Mouse (Mus musculus) v-Abl transformed pro-B cells (cell line): ENCODE results near the gene Flot2.
"Not testable (repeated sequence)": the region's sequence is repeated elsewhere in the genome, so short reads cannot be mapped to it uniquely, and the experiment has no call there.

Experiments used
- in situ Hi-C, 2 experiments: fragments of 400-800 bp; cut with MboI; formaldehyde crosslinking; loops; one replicate each; pipeline ENCODE4 v1.15.1; 2025; ENCODE audit not compliant: unreplicated experiment in 2 of 2

Gene Flot2

DNA sequence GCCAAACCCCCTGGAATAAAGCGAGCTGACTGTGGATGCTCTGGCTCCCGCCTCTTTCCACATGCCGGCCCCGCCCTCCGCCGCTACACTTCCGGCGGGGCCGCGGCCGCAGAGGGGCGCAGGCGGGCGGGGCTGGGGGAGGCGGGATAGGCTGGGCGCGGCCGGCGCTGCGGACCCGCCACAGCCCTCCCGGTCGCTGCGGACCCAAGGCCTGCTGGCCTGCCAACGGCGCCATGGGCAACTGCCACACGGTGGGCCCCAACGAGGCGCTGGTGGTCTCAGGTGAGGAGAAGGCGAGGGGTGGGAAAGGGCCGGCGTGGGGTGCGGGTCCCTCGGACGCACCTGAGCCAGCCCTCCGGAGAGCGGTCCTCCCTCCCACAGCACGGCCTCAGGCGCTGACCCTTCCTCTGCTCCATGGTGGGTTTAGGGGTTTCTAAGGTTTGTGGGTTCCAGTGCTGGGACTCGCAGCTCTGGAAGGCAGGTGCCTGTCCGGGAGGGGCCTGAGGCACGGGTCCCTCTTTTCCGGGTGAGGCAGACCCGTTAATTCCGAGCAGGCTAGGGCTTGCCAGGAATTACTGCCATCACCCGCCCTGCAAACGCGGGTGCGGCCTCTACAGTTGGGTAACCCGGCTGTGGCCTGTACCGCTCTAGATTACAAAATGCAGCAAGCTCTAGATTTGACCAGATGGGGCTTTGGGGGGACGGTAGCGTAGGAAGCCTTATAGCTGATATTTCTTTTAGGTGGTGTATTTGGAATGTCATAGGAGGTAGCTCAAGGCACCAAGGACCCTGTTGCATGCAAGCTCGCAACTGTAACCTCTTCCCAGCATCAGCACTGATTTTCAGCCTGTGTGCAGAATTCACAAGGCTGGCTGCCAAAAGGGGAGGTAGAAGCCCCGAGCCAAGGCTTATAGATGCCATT lies at the start of gene Flot2:
Gene Flot2, plus strand, starts transcription at position 101 of the 922 bp plus-strand sequence.
- in situ Hi-C loops = no loop called here

DNA sequence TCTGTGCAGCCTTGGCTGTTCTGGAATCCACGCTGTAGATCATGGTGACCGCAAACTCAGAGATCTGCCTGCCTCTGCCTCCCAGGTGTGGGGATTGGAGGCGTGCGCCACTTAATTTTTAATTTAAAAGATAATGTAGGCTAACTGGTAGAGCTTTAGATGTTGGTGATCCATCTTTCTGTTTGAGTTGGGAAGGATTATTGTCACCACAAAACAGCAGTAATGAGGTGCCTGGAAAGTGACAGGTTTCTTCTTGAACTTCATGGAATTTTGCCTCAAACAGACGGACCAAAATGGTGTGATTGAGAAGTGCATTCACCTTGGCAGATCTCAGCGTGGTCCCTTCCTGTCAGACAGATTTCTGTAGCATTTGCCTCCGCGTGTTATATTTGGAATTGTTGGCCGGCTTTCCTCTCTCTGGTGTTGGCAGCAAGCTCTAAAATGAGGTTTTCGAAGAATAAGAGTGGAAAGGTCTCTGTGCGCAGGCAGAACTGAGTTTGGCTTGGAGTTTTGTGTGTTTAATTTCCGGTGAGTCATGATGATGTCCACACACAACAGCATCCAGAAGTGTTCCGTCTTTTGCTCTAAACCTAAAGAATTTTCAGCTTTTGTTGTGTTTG lies 48.5 kb upstream of the Flot2 start:
- in situ Hi-C loops = loop anchor here in 1 of 2 experiments (5.0 kb wide), 1 partner anchor 33 kb away; no protein-coding TSS in a partner anchor

DNA sequence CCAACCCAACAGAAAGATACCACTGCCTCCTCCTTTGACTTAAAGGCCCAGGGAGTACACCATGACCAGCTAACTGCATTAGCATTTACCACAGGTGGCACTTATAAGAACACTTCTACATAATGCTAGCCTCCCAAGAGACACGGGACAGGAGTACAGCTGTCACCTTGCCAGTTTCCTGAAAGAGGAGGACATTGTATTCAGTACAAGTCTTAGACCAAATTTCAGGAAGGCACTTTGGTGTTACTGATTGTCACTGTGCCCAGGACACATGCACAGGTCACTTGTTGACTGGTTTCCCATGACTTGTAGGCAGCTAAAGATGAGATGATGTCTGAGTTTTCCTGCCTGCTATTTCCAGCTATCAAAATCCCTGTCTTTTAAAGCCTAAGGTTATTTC lies 42.2 kb upstream of the Flot2 start:
- in situ Hi-C loops = no loop called here

DNA sequence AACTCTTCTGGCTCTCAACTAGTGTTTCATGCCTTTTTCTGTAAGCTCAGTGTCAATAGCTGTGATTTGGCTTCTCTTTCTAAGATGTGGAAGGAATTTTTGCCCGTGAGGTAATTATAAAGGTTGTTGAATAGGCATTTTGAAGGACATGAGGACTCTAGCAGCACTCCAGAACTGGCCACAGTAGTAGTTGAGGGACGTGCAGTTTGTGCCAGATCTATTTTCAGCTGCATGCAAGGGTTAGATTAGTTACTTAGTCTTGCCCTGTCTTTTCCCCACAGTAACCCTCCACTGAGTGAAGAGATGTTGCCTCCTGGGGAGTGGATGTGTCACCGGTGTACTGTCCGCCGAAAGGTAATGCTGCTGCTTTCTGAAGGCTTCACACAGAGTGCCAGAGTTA lies 31.3 kb upstream of the Flot2 start:
- in situ Hi-C loops = no loop called here

DNA sequence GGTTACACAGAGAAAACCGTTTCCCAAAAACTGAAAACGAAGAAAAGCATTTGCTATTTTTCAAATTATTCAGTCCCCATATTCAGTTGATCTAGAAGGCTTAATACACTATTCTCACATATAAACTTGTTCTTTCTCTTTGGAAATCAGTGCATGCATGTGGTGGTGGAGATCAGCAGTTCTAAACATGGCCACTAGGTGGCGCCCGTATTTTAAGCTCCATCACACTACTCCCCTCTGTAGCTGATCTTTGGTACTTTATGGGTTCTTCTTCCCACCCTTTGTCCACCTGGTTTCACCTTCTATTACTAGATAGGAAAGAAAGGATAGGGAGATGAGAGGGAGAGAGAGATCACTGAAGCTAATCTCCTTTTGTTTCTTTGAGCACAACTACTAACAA lies 18.1 kb upstream of the Flot2 start:
- in situ Hi-C loops = loop anchor here in 1 of 2 experiments (5.0 kb wide), 1 partner anchor 32 kb away; no protein-coding TSS in a partner anchor

DNA sequence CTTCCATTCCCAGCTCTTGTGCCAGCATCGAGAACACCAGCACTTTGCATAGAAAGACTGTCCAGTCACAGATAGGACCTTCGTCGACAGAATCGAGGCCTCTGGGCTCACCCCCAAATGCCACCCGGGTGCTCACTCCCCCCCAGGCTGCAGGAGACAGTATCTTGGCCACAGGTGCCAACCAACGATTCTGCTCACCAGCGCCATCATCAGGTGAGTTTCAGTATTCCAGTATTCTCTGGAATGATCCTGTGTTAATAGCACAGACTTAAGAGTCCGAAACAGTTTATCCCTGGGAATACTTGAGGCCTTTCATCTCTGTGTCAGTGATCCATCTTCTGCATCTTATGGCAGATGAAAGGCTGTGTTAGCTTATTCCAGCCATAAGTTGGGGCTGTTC lies 14.1 kb upstream of the Flot2 start:
- in situ Hi-C loops = loop anchor here in 1 of 2 experiments (5.0 kb wide), 1 partner anchor 36 kb away; no protein-coding TSS in a partner anchor

DNA sequence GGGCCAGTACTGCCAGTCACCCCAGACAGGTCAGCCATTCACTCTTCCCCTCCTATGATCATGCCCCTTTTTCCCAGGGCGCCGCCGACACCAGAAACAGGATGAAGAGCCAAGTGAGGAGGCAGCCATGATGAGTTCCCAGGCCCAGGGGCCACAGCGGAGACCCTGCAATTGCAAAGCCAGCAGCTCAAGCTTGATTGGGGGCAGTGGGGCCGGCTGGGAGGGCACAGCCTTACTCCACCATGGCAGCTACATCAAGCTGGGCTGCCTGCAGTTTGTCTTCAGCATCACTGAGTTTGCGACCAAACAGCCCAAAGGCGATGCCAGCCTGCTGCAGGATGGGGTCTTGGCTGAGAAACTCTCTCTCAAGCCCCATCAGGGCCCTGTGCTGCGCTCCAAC lies 8.5 kb upstream of the Flot2 start:
- in situ Hi-C loops = loop anchor here in 1 of 2 experiments (5.0 kb wide), 1 partner anchor 47 kb away; the partner anchor contains the start of gene Phf12

DNA sequence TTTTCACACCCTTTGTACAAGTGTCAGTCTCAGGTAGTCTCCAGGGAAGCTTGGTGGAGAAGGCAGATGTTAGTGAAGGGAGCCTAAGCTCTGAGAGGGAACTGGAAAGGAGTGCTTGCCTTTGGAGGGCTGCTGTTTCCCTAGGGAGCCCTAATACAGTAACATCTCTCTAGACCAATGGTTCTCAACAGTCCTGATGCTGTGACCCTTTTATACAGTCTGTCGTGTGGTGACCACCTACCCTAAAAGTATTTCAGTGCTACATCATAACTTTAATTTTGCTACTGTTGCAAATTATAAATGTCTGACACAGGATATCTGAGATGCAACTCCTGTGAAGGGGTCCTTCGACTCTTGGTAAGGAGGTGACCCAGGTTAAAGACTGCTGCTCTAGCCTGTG lies 7.1 kb upstream of the Flot2 start:
- in situ Hi-C loops = no loop called here

DNA sequence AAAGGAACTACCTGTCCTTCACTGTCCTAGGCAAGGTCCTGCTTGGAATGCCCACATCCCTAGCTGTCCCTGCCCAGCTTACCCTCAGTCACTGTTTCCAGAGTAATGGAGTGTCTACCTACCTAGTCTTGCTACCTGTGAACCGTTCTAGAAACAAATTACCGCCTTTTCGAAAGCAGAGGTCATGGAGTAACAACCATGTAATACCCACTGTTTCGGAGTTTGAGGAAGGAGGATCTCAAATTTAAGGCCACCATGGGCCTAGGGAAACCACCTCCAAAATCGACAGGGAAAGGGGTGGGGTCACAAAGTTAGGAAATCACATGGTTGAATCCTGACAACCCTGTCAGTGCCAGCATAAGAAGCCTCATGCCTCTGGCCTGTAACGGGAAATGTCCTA lies 6.3 kb upstream of the Flot2 start:
- in situ Hi-C loops = no loop called here

DNA sequence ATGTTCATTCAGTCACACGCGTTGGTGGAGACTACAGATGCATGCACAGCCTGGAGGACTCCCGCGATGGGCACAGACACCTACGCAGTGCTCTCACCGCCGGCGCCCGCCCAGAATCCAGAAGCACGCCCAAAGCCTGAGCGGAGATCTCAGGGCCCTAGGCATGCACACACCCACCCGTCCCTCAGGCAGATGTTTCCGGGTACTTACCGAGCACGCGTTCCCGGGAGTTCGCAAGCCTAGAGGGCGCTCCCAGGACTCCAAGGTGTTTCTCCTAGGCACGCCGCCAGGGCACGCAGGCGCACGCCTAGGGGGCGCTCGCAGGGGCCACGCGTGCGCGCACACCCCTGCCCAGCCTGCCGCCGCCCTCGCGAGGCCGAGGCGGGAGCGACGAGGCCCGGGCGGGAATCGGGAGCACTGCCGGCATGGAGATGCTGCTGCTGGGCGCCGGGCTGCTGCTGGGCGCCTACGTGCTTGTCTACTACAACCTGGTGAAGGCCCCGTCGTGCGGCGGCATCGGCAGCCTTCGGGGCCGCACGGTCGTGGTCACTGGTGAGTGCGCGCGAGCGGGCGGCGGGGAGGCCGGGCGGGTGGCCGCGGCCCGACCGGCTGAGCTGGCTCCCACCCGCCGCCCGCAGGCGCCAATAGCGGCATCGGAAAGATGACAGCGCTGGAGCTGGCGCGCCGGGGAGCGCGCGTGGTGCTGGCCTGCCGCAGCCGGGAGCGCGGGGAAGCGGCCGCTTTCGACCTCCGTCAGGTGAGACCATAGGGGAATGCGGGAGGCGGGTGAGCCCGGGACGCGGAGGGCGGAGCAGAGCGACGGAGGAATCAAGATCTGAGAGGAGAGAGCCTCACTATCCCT lies 5.6 kb upstream of the Flot2 start, which contains the start of gene Dhrs13:
Gene Dhrs13, plus strand, starts transcription at position 334 of the 862 bp plus-strand sequence.
- in situ Hi-C loops = no loop called here

DNA sequence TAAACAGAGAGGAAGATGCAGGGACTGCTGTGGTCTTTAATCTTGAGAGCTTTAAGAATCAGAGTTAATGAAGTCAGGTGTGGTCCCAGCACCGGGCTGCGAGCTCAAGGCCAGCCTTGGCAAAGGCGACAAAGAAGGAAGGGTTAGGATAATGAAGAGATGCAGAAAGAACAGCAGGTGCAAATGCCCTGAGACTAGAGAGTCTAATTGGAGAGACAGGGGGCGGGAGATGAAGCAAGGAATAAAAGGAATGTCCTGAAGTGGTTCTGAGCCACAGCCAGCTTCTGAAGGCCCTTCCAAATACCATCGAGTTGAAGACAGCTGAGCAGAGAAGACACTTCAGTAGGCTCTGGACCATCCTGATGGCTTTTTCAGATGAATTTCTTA lies 4.9 kb upstream of the Flot2 start:
- in situ Hi-C loops = no loop called here

DNA sequence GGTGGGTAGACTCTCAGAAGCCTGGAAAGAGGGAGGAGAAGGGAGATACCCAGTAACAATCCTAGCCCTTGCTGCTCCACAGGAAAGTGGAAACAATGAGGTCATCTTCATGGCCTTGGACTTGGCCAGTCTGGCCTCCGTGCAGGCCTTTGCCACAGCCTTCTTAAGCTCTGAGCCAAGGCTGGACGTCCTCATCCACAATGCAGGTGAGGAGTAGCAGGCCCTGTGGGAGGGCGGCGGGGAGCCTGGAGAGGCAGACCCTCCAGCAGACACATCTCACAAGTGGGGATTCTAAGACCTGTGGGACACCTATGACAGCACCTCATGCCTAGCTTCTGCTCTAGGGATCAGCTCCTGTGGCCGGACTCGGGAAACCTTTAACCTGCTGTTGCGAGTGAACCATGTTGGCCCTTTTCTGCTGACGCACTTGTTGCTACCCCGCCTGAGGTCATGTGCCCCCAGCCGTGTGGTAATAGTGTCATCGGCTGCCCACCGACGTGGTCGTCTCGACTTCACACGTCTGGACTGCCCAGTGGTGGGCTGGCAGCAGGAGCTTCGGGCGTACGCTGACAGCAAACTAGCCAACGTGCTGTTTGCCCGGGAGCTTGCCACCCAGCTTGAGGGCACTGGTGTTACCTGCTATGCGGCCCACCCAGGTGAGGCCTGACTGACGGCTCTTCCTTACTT lies 3.7 kb upstream of the Flot2 start:
- in situ Hi-C loops = no loop called here

DNA sequence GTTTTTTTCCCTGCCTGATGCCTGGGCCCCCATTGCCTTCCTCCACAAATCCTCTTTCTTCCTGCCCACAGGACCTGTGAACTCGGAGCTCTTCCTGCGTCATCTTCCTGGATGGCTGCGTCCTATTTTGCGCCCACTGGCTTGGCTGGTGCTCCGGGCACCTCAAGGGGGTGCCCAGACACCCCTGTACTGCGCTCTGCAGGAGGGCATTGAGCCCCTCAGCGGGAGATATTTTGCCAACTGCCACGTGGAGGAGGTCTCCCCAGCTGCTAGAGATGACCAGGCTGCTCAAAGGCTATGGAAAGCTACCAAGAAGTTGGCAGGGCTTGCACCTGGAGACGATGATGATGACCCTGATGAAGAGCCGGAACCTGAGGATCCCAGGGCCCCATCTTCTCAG lies 940 bp upstream of the Flot2 start:
- in situ Hi-C loops = no loop called here

DNA sequence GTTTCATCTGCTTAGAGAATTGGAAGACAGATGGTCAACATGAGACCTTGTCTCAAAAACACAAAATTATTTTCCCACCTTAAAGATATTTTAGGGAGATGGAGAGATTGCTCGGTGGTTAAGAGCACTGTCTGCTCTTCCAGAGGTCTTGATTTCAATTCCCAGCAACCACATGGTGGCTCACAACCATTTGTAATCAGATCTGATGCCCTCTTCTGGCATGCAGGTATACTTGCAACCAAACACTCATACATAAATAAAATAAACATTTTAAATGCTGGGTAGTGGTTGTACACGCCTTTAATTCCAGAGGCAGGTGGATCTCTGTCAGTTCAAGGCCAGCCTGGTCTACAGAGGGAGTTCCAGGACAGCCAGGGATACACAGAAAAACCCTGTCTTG lies 3.1 kb downstream of the Flot2 start:
- in situ Hi-C loops = no loop called here

DNA sequence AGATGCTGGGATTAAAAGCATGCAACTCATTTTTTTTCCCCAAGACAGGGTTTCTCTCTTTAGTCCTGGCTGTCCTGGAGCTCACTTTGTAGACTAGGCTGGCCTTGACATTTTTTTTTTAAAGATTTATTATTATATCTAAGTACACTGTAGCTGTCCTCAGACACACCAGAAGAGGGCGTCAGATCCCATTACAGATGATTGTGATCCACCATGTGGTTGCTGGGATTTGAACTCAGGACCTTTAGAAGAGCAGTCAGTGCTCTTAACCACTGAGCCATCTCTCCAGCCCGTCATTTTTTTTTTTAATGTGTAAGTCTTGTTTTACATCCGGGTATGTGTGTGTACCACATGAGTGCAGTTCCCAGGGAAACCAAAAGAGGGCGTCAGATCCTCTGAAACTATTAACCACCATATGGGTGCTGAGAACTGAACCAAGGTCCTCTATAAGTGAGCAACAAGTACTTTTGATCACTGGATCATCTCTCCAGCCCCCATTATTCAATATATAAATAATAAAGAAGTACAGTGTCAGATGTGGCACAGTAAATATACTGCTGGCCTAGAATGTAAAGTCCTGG lies 4.6 kb downstream of the Flot2 start:
- in situ Hi-C loops = not testable (repeated sequence)

DNA sequence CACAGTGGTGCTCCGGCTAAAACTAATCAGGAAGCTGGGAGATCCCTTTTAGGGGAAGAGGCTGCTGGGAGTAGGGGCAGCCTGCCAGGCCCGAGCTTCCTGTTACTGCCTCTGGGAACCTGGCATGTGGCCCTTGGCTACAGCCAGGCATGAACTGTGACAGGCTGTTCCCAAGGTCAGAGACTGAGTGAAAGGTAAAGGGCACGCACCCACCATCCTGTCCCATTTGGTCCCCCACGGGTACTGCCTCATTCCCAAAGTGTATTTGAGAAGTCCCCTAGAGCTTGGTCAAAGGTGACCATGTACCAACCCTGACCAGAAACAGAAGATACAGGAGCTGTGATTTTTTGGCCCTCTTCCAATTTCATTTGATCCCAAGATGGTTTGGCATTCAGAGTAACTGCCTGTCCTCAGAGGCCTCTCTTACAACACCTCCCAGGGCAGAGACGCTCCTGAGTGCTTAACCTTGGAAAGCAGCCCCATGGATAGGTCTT lies 7.1 kb downstream of the Flot2 start:
- in situ Hi-C loops = no loop called here

DNA sequence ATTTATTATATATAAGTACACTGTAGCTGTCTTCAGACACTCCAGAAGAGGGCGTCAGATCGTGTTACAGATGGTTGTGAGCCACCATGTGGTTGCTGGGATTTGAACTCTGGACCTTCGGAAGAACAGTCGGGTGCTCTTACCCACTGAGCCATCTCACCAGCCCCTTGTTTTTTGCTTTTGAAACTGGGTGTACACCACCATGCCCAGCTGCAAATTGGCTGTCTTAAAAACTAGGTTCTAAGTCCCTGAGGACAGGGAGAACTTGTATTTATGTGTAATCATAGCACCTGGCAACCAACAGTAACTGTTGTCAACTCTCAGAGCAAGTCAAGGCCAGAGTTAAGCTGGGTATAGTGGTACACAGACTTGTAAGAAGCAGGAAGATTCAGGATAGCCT lies 10.9 kb downstream of the Flot2 start:
- in situ Hi-C loops = not testable (repeated sequence)

DNA sequence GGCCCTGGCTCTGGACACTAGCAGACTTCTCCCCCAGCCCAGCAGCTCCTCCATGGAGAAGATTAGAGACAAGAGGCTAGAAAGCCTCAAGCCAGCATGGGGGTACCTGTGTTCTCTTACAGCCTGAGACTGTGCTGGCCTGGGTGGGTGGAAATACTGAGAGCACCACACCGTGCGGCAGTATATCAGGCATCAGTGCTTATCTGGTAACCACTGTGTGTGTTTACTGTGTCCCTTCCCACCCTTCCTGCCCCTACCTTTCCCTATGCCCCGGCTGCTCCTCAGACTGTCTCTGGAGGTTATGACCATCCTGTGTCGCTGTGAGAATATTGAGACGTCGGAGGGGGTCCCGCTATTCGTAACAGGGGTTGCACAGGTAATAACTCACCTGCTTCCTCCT lies 15.3 kb downstream of the Flot2 start:
- in situ Hi-C loops = no loop called here

DNA sequence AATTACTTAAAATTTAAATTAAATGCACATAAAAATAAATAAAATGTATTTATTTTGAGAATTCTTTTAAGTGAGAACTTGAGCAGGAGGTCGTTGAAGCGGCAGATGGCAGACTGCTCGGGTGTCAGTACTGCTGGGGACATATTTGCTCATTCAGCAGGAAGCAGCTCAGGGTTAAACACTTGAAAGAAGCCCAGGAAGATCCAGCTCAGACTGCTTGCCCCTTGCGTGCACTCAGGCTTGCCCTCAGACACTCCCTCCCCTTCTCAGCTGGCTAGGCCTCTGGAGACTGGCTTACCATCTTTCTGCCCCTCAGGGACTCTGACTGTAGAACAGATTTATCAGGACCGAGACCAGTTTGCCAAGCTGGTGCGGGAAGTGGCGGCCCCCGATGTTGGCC lies 19.2 kb downstream of the Flot2 start:
- in situ Hi-C loops = loop anchor here (5.0 kb wide), 3 partner anchors 95 to 120 kb away; partner anchors contain the start of genes Nek8 (in 1 of the 2) and Tlcd1 (in 1 of the 2)
